Mouse (Mus musculus): ENCODE measurements at regions not wholly inside any gene's neighbourhood (a gene's known extent, or its start where the extent isn't known, plus 50 kb on each side); places are given as distances from the start of the nearest gene placed in this dataset.

- TF ChIP-seq CTCF (IDR thresholded peaks at IDR 0.05; ENCODE audit: control insufficient read depth, insufficient read depth, insufficient replicate concordance, low read depth, low read length) (no peak), POLR2A (IDR thresholded peaks at IDR 0.05; ENCODE audit: control insufficient read depth, low read depth, low read length) (no peak)
These were observed 122.6 kb downstream of the Lrrc30 start for GRCm38 (mm10) chr17:67509921-67510320.
